In the genomic region with DNA sequence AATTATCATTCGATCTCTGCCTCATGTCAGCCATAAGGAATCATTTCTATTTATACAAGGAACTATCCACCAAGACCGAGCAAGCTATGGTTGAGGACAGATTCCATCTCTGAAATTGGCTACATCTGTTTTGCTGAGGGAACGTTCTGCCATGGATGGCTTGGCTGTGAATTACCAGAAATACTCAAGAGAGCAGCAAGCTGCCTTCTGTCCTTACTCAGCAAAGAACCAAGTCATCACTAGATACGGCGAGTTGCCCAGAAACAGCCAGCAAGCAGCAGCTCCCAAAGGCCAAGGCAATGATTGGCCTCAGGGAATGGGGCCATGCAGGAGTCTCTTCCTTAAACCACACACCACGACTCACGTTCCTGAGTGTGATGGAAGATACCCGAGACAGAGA, we compare ENCODE assay signal across 10 mouse cellular contexts.
A peak's percentile ranks its signal among the peaks of the same experiment; 100 is the strongest.
DNase-seq lines count a peak whose midpoint lies in the region; ATAC-seq lines count a peak whose summit lies in the region.
"Had no signal": no experiment of that assay in that cellular context is flagged by ENCODE, and none has a peak within 500 bp of the region (broad histone marks: within the 10 kb centered on the region; RNA-seq: fewer than 3 reads in every experiment).

No protein-coding gene starts in this region.

- DNase-seq in cerebellum, postnatal 14 days = peak; percentile 52 to 58
- no peak for DNase-seq in cerebellum, adult 8-10 months
- peak; percentile 34 for DNase-seq in layer of hippocampus, adult 11-12 months (ENCODE audit: low spot score)
- DNase-seq in layer of hippocampus, postnatal 10 days (ENCODE audit: low spot score in 2 of 2) = no peak
- DNase-seq in heart, adult 9 months (ENCODE audit: low spot score in 2 of 2) = peak; percentile 19 to 42
- peak; percentile 27 for DNase-seq in layer of hippocampus, adult 9-10 months (ENCODE audit: low spot score)
- DNase-seq: gastrocnemius, postnatal 10 days; liver, postnatal 0 days; lung, postnatal 4 days had no signal

- no peak for ATAC-seq in CD4-positive, CD25-positive, alpha-beta regulatory T cell, adult 4 months
- ATAC-seq: liver, postnatal 0 days had no signal

Comparison
In these comparisons a context has a peak if more than half of its experiments do, and no peak if none do; other contexts are left out.
1. DNase-seq: peak in cerebellum, postnatal 14 days (2 of 2), layer of hippocampus, adult 11-12 months (single experiment), heart, adult 9 months (2 of 2) and layer of hippocampus, adult 9-10 months (single experiment); none in cerebellum, adult 8-10 months (single experiment) and layer of hippocampus, postnatal 10 days (0 of 2).